Mouse (Mus musculus) spleen, postnatal 14 days (tissue): Measurements from ENCODE around the gene Dnajc7.
"Not testable (repeated sequence)": the region's sequence is repeated elsewhere in the genome, so short reads cannot be mapped to it uniquely, and the experiment has no call there.

Source experiments
- DNase-seq, 2 experiments: peaks; one replicate each; pipeline ENCODE4 v3.0.0; 2021 to 2022; ENCODE audit warnings: low spot score in 2 of 2

Dnajc7 gene

DNA sequence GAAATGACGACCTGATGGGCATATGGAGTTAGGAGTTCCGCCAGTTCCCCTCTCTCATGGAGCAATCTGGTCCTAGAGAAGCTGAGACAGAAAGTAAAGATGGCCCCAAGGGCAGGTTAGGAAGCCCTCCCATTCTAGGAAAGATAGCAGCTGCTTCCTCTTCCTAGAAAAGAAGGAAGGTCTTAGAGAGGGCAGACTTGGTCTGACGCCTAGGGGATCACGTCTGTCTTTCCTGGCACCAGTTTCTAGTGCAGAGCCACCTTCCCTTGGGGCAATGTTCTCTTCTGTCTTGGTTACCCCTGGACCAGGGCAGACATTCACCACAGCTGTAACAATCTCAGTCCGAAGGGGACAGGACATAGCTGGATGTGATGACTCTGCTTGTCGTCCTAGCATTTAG is 71.8 kb downstream of the Dnajc7 start:
- no peak for DNase-seq

- DNase-seq: no peak
Observed at GRCm38 (mm10) chr11:100546955-100547354, 73.0 kb downstream of the Dnajc7 start.

GRCm38 (mm10) chr11:100545746-100546085 is 74.3 kb downstream of the Dnajc7 start:
- no peak for DNase-seq

DNA sequence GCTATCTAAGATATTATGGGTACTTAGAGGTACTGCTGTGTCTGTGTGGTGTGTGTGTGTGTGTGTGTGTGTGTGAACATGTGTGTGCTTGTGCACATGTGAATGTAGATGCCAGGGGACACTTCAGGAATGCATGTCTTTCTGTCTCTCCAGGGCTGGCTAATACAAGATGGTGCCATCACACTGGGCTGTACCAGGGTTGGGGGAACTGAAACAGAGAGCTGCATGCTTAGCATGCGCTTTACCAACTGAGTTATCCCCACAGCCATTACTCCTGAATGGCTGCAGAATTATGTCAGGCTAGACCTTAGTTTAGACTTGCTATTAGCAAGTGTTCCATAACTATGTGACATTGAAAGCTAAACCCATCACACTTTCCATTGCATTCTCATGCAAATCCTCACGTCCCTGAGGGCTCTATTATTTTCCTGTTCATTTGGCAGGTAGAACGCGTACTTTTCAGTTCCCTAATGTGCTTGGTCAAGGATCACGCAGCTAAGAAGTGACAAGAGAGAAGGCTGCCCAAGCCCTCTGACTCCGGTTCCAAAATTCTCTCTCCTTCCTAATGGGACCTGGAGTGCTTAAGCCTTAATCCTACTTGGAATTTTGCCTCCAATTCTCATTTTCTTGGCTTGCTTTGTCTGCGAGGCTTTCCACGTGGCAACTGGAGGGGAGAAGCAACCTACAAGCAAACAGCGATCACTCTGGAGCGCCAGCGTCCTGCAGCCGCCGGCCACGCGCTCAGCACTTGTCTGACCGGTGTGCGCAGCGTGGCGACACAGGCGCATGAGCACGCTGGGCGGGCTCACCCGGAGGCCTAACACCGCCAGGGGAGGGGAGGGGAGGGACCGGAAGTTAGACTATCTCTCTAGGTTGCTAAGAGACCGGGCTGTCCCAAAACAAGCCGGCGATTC is 74.9 kb downstream of the Dnajc7 start, which contains the start of gene Ttc25:
Ttc25 (plus strand) TSS at position 776 of the 914 bp plus-strand sequence.
- peak; percentile 50 to 68 for DNase-seq

GRCm38 (mm10) chr11:100541577-100541976 is 78.4 kb downstream of the Dnajc7 start:
- no peak for DNase-seq

- no peak for DNase-seq
Observed at GRCm38 (mm10) chr11:100540966-100541365, 79.0 kb downstream of the Dnajc7 start.

GRCm38 (mm10) chr11:100536466-100536865 is 83.5 kb downstream of the Dnajc7 start:
- DNase-seq: no peak

- DNase-seq: no peak
Observed at GRCm38 (mm10) chr11:100535996-100536395, 84.0 kb downstream of the Dnajc7 start.

DNA sequence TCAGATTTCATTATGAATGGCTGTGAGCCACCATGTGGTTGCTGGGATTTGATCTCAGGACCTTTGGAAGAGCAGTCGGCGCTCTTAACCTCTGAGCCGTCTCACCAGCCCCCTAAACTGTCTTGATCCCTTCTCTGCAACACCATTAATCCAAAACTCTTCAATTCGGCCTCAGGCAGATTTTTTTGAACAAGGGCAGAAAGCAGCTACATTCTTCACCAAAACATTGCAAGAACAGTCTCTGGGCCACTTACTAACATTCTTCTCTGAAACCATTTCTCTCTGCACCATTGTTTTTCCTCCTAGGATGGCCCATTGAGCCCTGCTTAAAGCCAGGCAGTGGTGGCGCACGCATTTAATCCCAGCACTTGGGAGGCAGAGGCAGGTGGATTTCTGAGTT is 85.1 kb downstream of the Dnajc7 start:
- DNase-seq: not testable (repeated sequence)

GRCm38 (mm10) chr11:100534411-100534810 is 85.6 kb downstream of the Dnajc7 start:
- not testable (repeated sequence) for DNase-seq

DNA sequence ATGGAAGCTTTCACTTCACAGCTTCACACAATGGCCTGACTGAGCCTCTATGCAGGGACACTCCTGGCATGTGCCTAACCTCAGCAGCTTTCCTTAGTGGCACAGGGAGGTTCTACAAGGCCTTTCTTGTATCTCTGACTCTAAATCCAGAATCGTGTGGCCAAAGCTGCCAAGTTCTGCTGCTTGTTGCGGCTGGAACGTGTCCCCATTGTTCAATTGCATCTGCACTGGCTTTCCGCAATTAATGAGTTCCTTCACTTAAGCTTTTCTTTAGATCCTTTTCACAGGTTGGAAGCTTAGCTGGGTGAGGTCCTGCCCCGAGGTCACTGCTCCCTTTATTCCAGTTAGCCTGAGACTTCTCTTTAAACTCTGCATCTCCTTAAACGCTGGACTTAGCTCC is 86.1 kb downstream of the Dnajc7 start:
- DNase-seq: no peak
